Mouse (Mus musculus) right cerebral cortex, adult 18-20 months (tissue): ENCODE results near the gene Auts2.

ENCODE experiments used
- DNase-seq: peaks from one replicate; pipeline ENCODE4 v3.0.0; 2022; ENCODE audit warnings: mixed read lengths

The Auts2 gene

GRCm38 (mm10) chr5:132445213-132445954 is 97.8 kb downstream of the Auts2 start:
- DNase-seq = no peak

GRCm38 (mm10) chr5:132442948-132443347 is 100.2 kb downstream of the Auts2 start:
- no peak for DNase-seq

GRCm38 (mm10) chr5:132438414-132438813 is 104.7 kb downstream of the Auts2 start:
- DNase-seq = no peak

- DNase-seq = peak; percentile 40
Measured at GRCm38 (mm10) chr5:132437994-132438393, 105.2 kb downstream of the Auts2 start.

GRCm38 (mm10) chr5:132437478-132437877 is 105.7 kb downstream of the Auts2 start:
- DNase-seq = no peak

- no peak for DNase-seq
Measured at GRCm38 (mm10) chr5:132436901-132437300, 106.2 kb downstream of the Auts2 start.

- DNase-seq = no peak
Measured at GRCm38 (mm10) chr5:132436473-132436872, 106.7 kb downstream of the Auts2 start.

- DNase-seq = no peak
Measured at GRCm38 (mm10) chr5:132435401-132435800, 107.7 kb downstream of the Auts2 start.

- no peak for DNase-seq
Measured at GRCm38 (mm10) chr5:132433377-132434115, 109.6 kb downstream of the Auts2 start.

GRCm38 (mm10) chr5:132429363-132429762 is 113.8 kb downstream of the Auts2 start:
- no peak for DNase-seq

GRCm38 (mm10) chr5:132426342-132426741 is 116.8 kb downstream of the Auts2 start:
- DNase-seq = no peak

GRCm38 (mm10) chr5:132425792-132426309 is 117.3 kb downstream of the Auts2 start:
- no peak for DNase-seq

GRCm38 (mm10) chr5:132410338-132410852 is 132.7 kb downstream of the Auts2 start:
- DNase-seq = no peak

- DNase-seq = no peak
Measured at GRCm38 (mm10) chr5:132408892-132409575, 134.1 kb downstream of the Auts2 start.

- DNase-seq = no peak
Measured at GRCm38 (mm10) chr5:132400556-132400955, 142.6 kb downstream of the Auts2 start.

- peak; percentile 70 for DNase-seq
Measured at GRCm38 (mm10) chr5:132399486-132399885, 143.7 kb downstream of the Auts2 start.

GRCm38 (mm10) chr5:132395922-132396321 is 147.2 kb downstream of the Auts2 start:
- DNase-seq = no peak

- no peak for DNase-seq
Measured at GRCm38 (mm10) chr5:132394800-132395575, 148.2 kb downstream of the Auts2 start.

GRCm38 (mm10) chr5:132391831-132392763 is 151.0 kb downstream of the Auts2 start:
- no peak for DNase-seq

GRCm38 (mm10) chr5:132388746-132389145 is 154.4 kb downstream of the Auts2 start:
- peak; percentile 17 for DNase-seq

GRCm38 (mm10) chr5:132385244-132385855 is 157.8 kb downstream of the Auts2 start:
- no peak for DNase-seq
